Mouse (Mus musculus) E14TG2a.4 (cell line): ENCODE data around the gene Kdm3a.

Experiments
- H3K27me3 ChIP-seq: 2 replicates; pipeline ENCODE4 v1.6.1; 2014; ENCODE audit warnings: low read length, control low read depth; ENCODE audit not compliant: insufficient read depth
- H3K36me3 ChIP-seq: 2 replicates; pipeline ENCODE4 v1.6.1; 2014; ENCODE audit warnings: low read length, control low read depth; ENCODE audit not compliant: insufficient read depth
- H3K4me1 ChIP-seq: replicated peaks from 2 replicates; pipeline ENCODE4 v1.6.1; 2014; ENCODE audit warnings: low read depth, low read length, control low read depth
- H3K4me3 ChIP-seq: replicated peaks from 2 replicates; pipeline ENCODE4 v1.5.1; 2014; ENCODE audit warnings: mild to moderate bottlenecking, low read length
- H3K9me3 ChIP-seq: 2 replicates; pipeline ENCODE4 v1.6.1; 2014; ENCODE audit warnings: low read length, control low read depth
- CTCF ChIP-seq: conservative IDR thresholded peaks from 2 replicates; pipeline ENCODE4 v1.5.1; 2014; ENCODE audit warnings: low read length
- NANOG ChIP-seq: IDR thresholded peaks from 2 replicates; pipeline ENCODE4 v1.6.1; 2014; ENCODE audit warnings: borderline replicate concordance, low read length, mixed read lengths
- POU5F1 ChIP-seq: IDR thresholded peaks from 2 replicates; pipeline ENCODE4 v1.6.1; 2014; ENCODE audit warnings: low read length, borderline replicate concordance

Gene Kdm3a

GRCm38 (mm10) chr6:71556826-71557225 lies 76.0 kb downstream of the Kdm3a start:
- Histone ChIP-seq H3K4me1 (no peaks in the 10 kb centered on the region), H3K9me3 (no peaks in the 10 kb centered on the region)
- no peak for TF ChIP-seq NANOG
- no peak for TF ChIP-seq POU5F1
- TF ChIP-seq CTCF: no peak

GRCm38 (mm10) chr6:71555507-71555951 lies 77.3 kb downstream of the Kdm3a start:
- TF ChIP-seq NANOG (no peak), POU5F1 (no peak)
- Histone ChIP-seq H3K27me3 (no peaks in the 10 kb centered on the region), H3K4me3 (no peak overlapping the region), H3K9me3 (no peaks in the 10 kb centered on the region), H3K36me3 (peaks cover 10% of the 10 kb centered on the region), H3K4me1 (no peaks in the 10 kb centered on the region)

More at GRCm38 (mm10) chr6:71556826-71557225, 76.0 kb downstream of the Kdm3a start:
- no peak overlapping the region for H3K4me3 ChIP-seq
- H3K27me3 ChIP-seq: no peaks in the 10 kb centered on the region
- H3K36me3 ChIP-seq: peaks cover 18% of the 10 kb centered on the region

GRCm38 (mm10) chr6:71543686-71544499 lies 88.9 kb downstream of the Kdm3a start, which contains the start of gene Chmp3:
Gene Chmp3 (plus strand): TSS chr6:71543797.
- no peaks in the 10 kb centered on the region for H3K9me3 ChIP-seq
- peaks cover 9% of the 10 kb centered on the region; the same call in 1 of the 2 replicates for H3K36me3 ChIP-seq
- no peak for TF ChIP-seq POU5F1
- TF ChIP-seq CTCF: no peak
- no peak for TF ChIP-seq NANOG
- peak within 1 kb of the TSS; percentile 95 for H3K4me3 ChIP-seq
- no peaks in the 10 kb centered on the region for H3K27me3 ChIP-seq
- H3K4me1 ChIP-seq: peaks cover 23% of the 10 kb centered on the region
